Mouse (Mus musculus) gonadal fat pad, adult 2 months (tissue): ENCODE results near the gene Diexf. TPM values are rescaled to one million over a fixed set of nuclear protein-coding genes. Genes with fewer than 3 reads are reported as not detected.

ENCODE experiments used
- DNase-seq: peaks from one replicate; pipeline ENCODE4 v3.0.0-alpha.2; 2012; ENCODE audit warnings: low read depth
- polyA plus RNA-seq: library from polyadenylated mRNA; depleted of rRNA; stranded (reverse); fragments of >200 nt; gene quantifications from 2 replicates; pipeline ENCODE4 v1.2.3, GENCODE M21; 2012; rRNA removed

Gene Diexf
- polyA plus RNA-seq, 1 experiment = 15.6 TPM

DNA sequence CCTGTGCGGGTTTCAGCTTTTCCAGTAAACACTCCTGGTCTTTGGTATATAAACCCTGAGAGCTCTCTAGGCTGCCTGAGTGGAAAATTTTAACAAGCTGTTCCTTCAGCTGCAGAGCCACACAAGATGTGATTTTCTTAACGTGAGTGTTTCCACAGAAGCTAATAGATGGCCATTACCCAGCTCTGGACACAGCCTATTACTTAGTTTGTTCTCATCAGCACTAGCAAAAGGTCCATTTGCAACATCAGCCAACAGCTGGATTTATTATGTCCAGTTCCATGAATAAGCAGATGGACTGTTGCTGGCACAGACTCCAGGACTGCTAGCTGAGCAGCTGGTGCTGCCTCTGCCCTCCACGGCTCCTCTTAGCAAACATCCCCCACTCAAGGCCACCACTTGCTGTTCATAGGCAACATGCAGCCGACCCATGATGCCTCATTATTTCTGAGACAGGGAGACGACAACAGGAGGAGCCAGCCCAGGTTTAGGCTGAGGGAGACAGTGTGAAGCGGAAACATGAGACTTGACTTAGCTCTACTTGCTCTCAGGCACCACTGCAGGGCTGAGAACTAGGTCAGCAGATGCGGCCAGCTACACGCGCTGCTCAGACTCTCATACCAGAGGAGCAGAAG lies 43.1 kb downstream of the Diexf start:
- no peak for DNase-seq

- DNase-seq = no peak
These were observed 43.8 kb downstream of the Diexf start for GRCm38 (mm10) chr1:193086111-193086841.

- DNase-seq = no peak
These were observed 44.5 kb downstream of the Diexf start for GRCm38 (mm10) chr1:193085541-193086020.

- no peak for DNase-seq
These were observed 46.1 kb downstream of the Diexf start for GRCm38 (mm10) chr1:193084016-193084415.

DNA sequence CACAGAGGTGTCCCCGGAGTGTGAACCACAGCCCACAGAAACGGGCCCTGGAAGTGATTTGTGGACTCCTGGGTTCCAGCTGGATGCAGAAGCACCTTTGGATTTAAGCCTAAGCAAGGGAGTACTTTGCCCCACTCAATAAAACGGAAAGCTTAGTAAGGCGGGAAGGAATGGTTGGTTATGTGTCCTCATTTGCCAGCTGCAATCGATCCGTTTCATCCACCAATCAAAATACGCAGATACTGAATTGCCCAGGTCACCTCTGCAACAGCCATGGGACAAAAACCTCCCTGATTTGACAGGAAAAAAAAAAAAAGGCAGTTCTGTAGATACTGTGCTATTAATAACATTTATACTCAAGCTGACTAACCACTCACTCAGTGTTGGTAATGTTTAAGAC lies 47.0 kb downstream of the Diexf start:
- DNase-seq = no peak

DNA sequence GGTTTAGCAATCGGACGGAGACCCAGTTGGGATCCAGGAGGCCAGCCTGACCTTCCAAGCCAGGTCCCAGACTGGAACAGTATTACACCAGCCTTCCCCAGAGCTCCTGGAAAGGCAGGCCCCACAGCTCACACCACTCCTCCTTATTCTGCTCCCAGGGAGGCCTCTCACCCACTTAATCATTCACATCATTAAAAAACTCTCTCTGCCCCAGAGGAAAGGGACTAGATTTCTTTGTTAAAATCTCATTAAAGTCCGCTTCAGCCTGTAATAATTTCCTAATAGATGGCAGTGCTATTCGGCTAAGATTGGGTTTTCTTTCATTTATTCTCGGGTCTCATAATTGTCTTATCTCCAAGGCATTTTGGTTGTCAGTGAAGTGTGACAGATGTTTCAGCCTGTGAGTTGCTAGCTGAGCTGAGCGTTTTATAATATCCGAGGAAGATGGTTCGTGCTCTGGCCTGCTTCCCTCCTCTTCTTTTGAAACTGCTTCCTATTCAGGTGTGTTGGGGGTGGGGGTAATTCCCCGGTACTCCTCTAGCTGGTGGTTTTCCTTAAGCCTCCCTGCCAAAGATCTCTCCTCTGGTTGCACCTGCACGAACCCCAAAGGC lies 47.7 kb downstream of the Diexf start:
- no peak for DNase-seq

DNA sequence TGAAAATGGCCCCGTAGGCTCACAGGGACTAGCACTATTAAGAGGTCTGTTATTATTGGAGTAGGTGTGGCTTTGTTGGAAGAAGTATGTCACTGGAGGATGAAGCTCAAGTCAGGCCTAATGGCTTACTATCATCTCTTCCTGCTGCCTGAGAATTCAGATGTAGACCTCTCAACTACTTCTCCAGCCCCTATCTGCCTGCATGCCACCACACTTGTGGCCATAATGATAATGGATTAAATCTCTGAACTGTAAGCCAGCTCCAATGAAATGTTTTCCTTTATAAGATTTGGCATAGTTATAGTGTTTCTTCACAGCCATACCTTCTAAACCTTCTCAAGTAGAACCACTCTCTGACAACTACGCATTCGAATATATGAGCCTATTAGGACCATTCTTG lies 67.5 kb downstream of the Diexf start:
- DNase-seq = no peak

- DNase-seq = no peak
These were observed 69.9 kb downstream of the Diexf start for GRCm38 (mm10) chr1:193060167-193060566.

- DNase-seq = no peak
These were observed 70.5 kb downstream of the Diexf start for GRCm38 (mm10) chr1:193059596-193059995.

GRCm38 (mm10) chr1:193054401-193054800 lies 75.7 kb downstream of the Diexf start:
- DNase-seq = no peak

DNA sequence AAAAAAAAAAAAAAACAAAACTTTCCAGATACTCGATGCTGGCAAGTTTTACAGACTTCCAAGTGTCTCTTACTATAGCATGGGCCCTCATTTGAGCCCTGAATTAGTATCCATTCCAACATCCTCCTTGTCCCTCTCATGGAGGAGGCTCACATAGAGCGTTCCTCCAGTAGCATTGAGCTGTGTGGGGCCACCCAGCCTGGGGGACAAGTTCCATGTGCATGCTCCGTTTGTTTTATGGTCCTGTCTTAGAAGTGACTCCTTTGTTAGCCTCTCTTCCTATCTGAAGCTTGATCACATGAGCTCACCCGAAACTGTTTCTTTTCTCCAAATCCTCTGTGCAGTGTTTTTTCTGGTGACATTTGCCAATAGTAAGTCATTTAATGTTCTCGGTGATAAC lies 77.0 kb downstream of the Diexf start:
- DNase-seq = no peak

DNA sequence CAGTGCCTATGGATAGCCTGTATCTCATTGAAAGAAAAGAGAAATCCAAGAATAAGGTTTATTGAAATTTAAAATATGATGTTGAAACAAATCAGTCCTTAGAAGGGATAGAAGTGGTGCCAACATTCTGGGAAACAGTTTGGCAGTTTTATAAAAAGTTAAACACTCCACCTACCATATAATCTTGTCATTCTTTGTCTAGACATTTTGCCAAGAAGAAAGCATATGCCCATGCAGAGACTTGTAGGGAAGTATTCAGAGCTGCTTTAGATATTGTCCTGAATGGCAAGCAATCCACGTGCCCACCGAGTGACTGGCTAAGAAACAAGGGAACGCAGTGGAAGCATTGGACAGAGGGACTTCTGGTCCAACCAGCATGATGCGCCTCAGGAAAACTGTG lies 82.5 kb downstream of the Diexf start:
- no peak for DNase-seq

DNA sequence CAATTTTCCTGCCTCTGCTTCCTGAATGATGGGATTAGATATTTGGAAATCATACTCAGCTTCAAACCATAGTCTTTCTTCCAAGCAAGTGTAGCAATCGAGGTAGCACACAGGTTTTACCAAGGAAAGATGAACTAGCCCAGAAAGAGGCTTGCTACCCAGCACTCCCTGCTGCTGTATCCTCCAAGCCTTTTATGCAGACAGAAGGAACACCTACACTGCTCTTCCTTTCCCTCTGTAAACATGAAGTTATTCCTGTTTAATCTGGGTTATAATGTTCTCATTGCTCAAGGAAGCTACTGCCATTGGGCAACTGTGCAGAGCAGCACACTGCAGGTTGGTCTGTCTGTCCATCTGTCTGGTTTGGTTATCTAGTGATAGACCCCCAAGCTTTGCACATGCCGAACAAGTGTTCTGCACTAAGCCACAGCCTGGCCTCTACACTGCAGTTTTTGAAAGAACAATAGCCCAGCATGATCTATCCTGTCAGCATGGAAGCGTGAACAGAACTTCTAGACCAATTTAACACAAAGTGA lies 87.2 kb downstream of the Diexf start:
- no peak for DNase-seq

Other genes starting within 250 kb of the Diexf start
- 0.23 and 0.37 TPM in 2 replicates for gene Syt14, start 94.5 kb downstream of the Diexf start, polyA plus RNA-seq
- gene Irf6, start 22.8 kb upstream of the Diexf start, polyA plus RNA-seq = 26.0 and 31.6 TPM in 2 replicates
- gene A130010J15Rik, start 37.8 kb upstream of the Diexf start, polyA plus RNA-seq = 5.0 and 5.2 TPM in 2 replicates
- gene Traf3ip3, start 71.4 kb upstream of the Diexf start, polyA plus RNA-seq = 1.5 and 1.6 TPM in 2 replicates
- gene Lamb3, start 77.4 kb upstream of the Diexf start, polyA plus RNA-seq = 8.0 and 10.3 TPM in 2 replicates
- gene Hsd11b1, start 133.8 kb upstream of the Diexf start, polyA plus RNA-seq = 82.3 and 184 TPM in 2 replicates
- 380 and 695 TPM in 2 replicates for gene G0s2, start 142.9 kb upstream of the Diexf start, polyA plus RNA-seq
- 0.41 and 0.98 TPM in 2 replicates for gene Camk1g, start 240.0 kb upstream of the Diexf start, polyA plus RNA-seq